Mouse (Mus musculus): Measurements from ENCODE around the gene Bcl2a1d. TPM values are rescaled to one million over a fixed set of nuclear protein-coding genes. Genes with fewer than 3 reads are reported as not detected.

Gene Bcl2a1d
- polyA plus RNA-seq (2014; fragmentation: Illumina TruSeq; extraction: RNeasy Lipid Tissue Mini Kit (QIAGEN cat#74804); ENCODE audit: low read depth, low replicate concordance) = not detected

GRCm38 (mm10) chr9:88731728-88732127 lies at the start of gene Bcl2a1d:
Gene Bcl2a1d (minus strand): TSS chr9:88731914.

GRCm38 (mm10) chr9:88719989-88720537 lies 11.7 kb downstream of the Bcl2a1d start, which contains the start of gene Mthfsl:
Gene Mthfsl (minus strand): TSS chr9:88720296.

Other genes starting within 250 kb of the Bcl2a1d start
- 64.8 TPM for gene Syncrip, start 249.3 kb downstream of the Bcl2a1d start, polyA plus RNA-seq (2014; fragmentation: Illumina TruSeq; extraction: RNeasy Lipid Tissue Mini Kit (QIAGEN cat#74804); ENCODE audit: low read depth, low replicate concordance)
- gene Zfp949, start 183.9 kb downstream of the Bcl2a1d start, polyA plus RNA-seq (2014; fragmentation: Illumina TruSeq; extraction: RNeasy Lipid Tissue Mini Kit (QIAGEN cat#74804); ENCODE audit: low read depth, low replicate concordance) = 6.5 TPM
- not detected for gene Trim43a, start 151.0 kb downstream of the Bcl2a1d start, polyA plus RNA-seq (2014; fragmentation: Illumina TruSeq; extraction: RNeasy Lipid Tissue Mini Kit (QIAGEN cat#74804); ENCODE audit: low read depth, low replicate concordance)
- gene Mthfsl, start 11.6 kb downstream of the Bcl2a1d start, polyA plus RNA-seq (2014; fragmentation: Illumina TruSeq; extraction: RNeasy Lipid Tissue Mini Kit (QIAGEN cat#74804); ENCODE audit: low read depth, low replicate concordance) = 20.5 TPM
- not detected for gene Trim43c, start 107.2 kb upstream of the Bcl2a1d start, polyA plus RNA-seq (2014; fragmentation: Illumina TruSeq; extraction: RNeasy Lipid Tissue Mini Kit (QIAGEN cat#74804); ENCODE audit: low read depth, low replicate concordance)
- not detected for gene Bcl2a1a, start 225.0 kb upstream of the Bcl2a1d start, polyA plus RNA-seq (2014; fragmentation: Illumina TruSeq; extraction: RNeasy Lipid Tissue Mini Kit (QIAGEN cat#74804); ENCODE audit: low read depth, low replicate concordance)

Data from heart, adult 10 weeks (tissue).